Mouse (Mus musculus): ENCODE data around the gene Tanc2.

DNA sequence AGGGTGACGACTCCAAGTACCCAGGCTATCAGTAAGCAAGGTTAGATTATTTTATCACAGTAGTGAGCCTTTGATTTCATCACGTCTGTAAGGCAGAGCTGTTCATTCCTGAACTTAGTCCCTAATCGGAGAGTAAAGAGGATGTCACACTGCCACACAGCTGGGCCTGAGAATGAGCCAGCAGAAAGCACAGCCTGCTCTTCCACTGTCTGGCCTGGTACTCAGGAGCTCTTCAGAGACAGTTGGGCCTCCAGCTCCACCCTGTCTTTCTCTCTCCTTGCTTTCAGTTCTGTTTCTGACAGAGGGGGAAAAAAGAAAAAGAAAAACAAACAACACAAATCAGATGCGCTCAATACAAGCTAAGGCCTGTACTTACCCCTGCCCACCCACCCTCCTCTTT lies 376.5 kb downstream of the Tanc2 start:
- TF ChIP-seq CTCF (IDR thresholded peaks at IDR 0.05; ENCODE audit: borderline replicate concordance, insufficient read depth, low read depth, low read length) (no peak), POLR2A (IDR thresholded peaks at IDR 0.05; ENCODE audit: borderline replicate concordance, insufficient read depth, low read length) (no peak)
